Mouse (Mus musculus) C2C12 (cell line): ENCODE results near the gene Col18a1. TPM values are rescaled to one million over a fixed set of nuclear protein-coding genes. Genes with fewer than 3 reads are reported as not detected.

Experiments used
- H3K27me3 ChIP-seq: one replicate; pipeline ENCODE4 v1.6.1; 2011; ENCODE audit not compliant: control insufficient read depth, insufficient read depth, insufficient read length
- H3K36me3 ChIP-seq: one replicate; pipeline ENCODE4 v1.6.1; 2011; ENCODE audit not compliant: control insufficient read depth, insufficient read depth
- H3K4me3 ChIP-seq: one replicate; pipeline ENCODE4 v1.5.1; 2011; ENCODE audit warnings: mild to moderate bottlenecking, control low read depth; ENCODE audit not compliant: poor library complexity, insufficient read depth, severe bottlenecking
- H3K79me2 ChIP-seq: one replicate; pipeline ENCODE4 v1.6.1; 2011; ENCODE audit not compliant: control insufficient read depth, insufficient read depth
- H3K79me3 ChIP-seq: one replicate; pipeline ENCODE4 v1.6.1; 2011; ENCODE audit warnings: low read depth, control low read depth
- H3ac ChIP-seq: one replicate; pipeline ENCODE3; 2011; ENCODE audit warnings: low read depth; ENCODE audit not compliant: control insufficient read depth, insufficient read length
- CEBPB ChIP-seq: IDR thresholded peaks from one replicate; pipeline ENCODE4 v1.6.1; 2011; ENCODE audit warnings: low read depth, mild to moderate bottlenecking, control low read depth, moderate library complexity
- CTCF ChIP-seq: IDR thresholded peaks from one replicate; pipeline ENCODE4 v1.5.1; 2011; ENCODE audit not compliant: control insufficient read depth, insufficient read depth, insufficient read length
- FOSL1 ChIP-seq: IDR thresholded peaks from one replicate; pipeline ENCODE4 v1.8.0; 2011; ENCODE audit warnings: mild to moderate bottlenecking, low read length; ENCODE audit not compliant: poor library complexity, insufficient read depth, severe bottlenecking
- MAX ChIP-seq: IDR thresholded peaks from one replicate; pipeline ENCODE4 v1.6.1; 2011; ENCODE audit warnings: mild to moderate bottlenecking, control low read depth
- MYOD1 ChIP-seq: IDR thresholded peaks from one replicate; pipeline ENCODE4 v1.6.1; 2011; ENCODE audit warnings: low read depth; ENCODE audit not compliant: control insufficient read depth, insufficient read length
- MYOG ChIP-seq: IDR thresholded peaks from one replicate; pipeline ENCODE4 v1.6.1; 2011; ENCODE audit not compliant: control insufficient read depth, insufficient read length; ENCODE audit errors: extremely low read depth
- USF1 ChIP-seq: IDR thresholded peaks from one replicate; pipeline ENCODE4 v1.6.1; 2011; ENCODE audit warnings: low read depth, mild to moderate bottlenecking, control low read depth, moderate library complexity
- polyA plus RNA-seq: library from polyadenylated mRNA; unstranded; fragments of >200 nt; fragmentation: generic; extraction: Trizol; gene quantifications from one replicate; pipeline ENCODE4 v1.2.1, GENCODE M21; 2012; ENCODE audit warnings: missing spikeins

Col18a1 gene
- polyA plus RNA-seq, 1 experiment = 177 TPM

DNA sequence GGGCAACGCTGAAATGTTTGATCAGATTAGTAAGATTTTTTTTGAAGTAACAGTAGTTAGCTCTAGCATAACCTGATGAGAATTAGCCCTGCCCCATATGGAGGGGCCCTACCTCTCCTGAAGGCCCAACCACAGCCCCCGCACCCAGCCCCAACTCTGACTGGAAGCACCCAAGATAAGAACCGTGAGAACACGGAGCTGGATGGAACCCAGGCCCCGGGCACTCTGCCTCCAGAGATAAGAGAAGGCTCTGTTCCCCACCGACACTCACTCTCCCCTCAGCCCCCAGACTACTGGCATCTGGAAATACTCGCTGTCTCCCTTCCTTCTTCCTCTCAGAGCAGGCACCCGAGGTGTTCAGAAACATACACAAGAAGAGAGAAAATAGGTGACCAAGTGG is 6.8 kb downstream of the Col18a1 start:
- no peak overlapping the region for H3ac ChIP-seq
- no peak overlapping the region for H3K4me3 ChIP-seq
- H3K36me3 ChIP-seq = peaks cover 31% of the 10 kb centered on the region
- no peaks in the 10 kb centered on the region for H3K27me3 ChIP-seq
- H3K79me2 ChIP-seq = peaks cover 100% of the 10 kb centered on the region
- TF ChIP-seq CEBPB (no peak), CTCF (no peak), MAX (no peak), MYOG (no peak), MYOD1 (no peak), USF1 (no peak), FOSL1 (no peak)
- peaks cover 84% of the 10 kb centered on the region for H3K79me3 ChIP-seq

- TF ChIP-seq CEBPB (no peak), CTCF (no peak), MYOD1 (no peak), MYOG (no peak), MAX (no peak), USF1 (no peak), FOSL1 (no peak)
- Histone ChIP-seq H3ac (no peak overlapping the region), H3K27me3 (no peaks in the 10 kb centered on the region), H3K79me2 (peaks cover 100% of the 10 kb centered on the region), H3K79me3 (peaks cover 84% of the 10 kb centered on the region), H3K4me3 (no peak overlapping the region), H3K36me3 (peaks cover 31% of the 10 kb centered on the region)
These were observed 7.4 kb downstream of the Col18a1 start for GRCm38 (mm10) chr10:77158948-77159347.

DNA sequence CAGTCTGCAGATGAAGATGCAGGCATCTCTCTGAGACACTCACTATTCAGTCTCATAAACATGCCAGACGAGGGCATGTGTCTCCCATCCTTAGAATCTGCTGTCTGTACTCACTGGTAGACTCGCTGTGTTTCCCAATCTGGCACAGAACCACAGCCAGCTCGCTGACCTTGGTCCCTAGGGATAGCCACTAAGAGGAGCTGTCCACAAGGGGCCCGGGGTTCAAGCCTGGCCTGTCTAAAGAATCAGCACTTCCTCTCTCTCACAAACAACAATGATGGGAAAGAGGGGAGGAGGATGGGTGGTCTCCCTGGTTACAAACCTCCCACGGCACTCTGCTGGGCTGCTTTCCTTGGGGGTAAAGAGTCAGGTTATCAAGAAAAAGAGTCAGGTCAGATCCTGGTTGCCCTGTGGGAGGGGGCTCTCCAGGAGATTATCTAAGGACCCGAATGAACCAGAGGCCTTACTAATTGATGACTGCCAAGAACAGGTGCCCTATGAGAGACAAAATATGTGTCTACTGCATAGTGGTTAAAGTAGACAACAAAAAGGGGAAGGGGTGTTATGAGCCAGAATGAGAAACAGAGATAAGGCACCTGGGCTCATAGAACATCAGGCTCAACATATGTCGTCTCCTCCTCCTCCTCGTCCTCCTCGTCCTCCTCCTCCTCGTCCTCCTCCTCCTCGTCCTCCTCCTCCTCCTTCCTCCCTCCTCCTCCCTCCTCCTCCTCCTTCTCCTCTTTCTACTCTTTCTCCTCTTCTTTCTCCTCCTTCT is 8.9 kb downstream of the Col18a1 start:
- Histone ChIP-seq H3K27me3 (no peaks in the 10 kb centered on the region), H3ac (no peak overlapping the region), H3K4me3 (no peak overlapping the region), H3K79me2 (peaks cover 100% of the 10 kb centered on the region), H3K79me3 (peaks cover 81% of the 10 kb centered on the region), H3K36me3 (peaks cover 33% of the 10 kb centered on the region)
- TF ChIP-seq MAX = no peak
- peak; percentile 21 for TF ChIP-seq CEBPB

DNA sequence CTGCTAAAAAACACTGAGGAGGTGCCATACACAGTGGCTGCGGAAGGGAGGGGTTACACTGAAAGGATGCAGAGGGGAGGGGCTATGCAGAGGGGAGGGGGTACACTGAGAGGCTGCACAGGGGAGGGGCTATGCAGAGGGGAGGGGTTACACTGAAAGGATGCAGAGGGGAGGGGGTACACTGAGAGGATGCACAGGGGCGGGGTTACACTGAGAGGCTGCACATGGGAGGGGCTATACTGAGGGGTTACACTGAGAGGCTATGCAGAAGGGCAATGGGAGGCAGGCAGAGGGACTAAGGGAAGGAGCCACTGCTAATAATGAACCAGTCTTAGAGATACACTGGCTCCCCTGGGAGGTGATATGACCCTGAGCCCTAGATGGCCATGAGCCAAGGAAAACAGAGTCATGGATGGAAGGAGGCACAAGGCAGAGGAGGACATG is 14.1 kb downstream of the Col18a1 start:
- no peaks in the 10 kb centered on the region for H3K27me3 ChIP-seq
- no peak overlapping the region for H3ac ChIP-seq
- peaks cover 56% of the 10 kb centered on the region for H3K36me3 ChIP-seq
- H3K79me2 ChIP-seq = peaks cover 100% of the 10 kb centered on the region
- no peak overlapping the region for H3K4me3 ChIP-seq
- no peak for TF ChIP-seq MYOG
- no peak for TF ChIP-seq CTCF
- TF ChIP-seq FOSL1 = no peak
- no peak for TF ChIP-seq USF1
- no peak for TF ChIP-seq MYOD1
- TF ChIP-seq CEBPB = no peak
- H3K79me3 ChIP-seq = peaks cover 79% of the 10 kb centered on the region

- no peak for TF ChIP-seq USF1
- TF ChIP-seq MYOD1 = peak; percentile 39
- TF ChIP-seq CEBPB = no peak
- TF ChIP-seq FOSL1 = no peak
- TF ChIP-seq MAX = no peak
- TF ChIP-seq MYOG = no peak
- TF ChIP-seq CTCF = peak; percentile 4
- peaks cover 100% of the 10 kb centered on the region for H3K79me2 ChIP-seq
- no peaks in the 10 kb centered on the region for H3K27me3 ChIP-seq
- peaks cover 79% of the 10 kb centered on the region for H3K79me3 ChIP-seq
- no peak overlapping the region for H3K4me3 ChIP-seq
- H3ac ChIP-seq = no peak overlapping the region
- peaks cover 56% of the 10 kb centered on the region for H3K36me3 ChIP-seq
These were observed 14.8 kb downstream of the Col18a1 start for GRCm38 (mm10) chr10:77151551-77152002.

DNA sequence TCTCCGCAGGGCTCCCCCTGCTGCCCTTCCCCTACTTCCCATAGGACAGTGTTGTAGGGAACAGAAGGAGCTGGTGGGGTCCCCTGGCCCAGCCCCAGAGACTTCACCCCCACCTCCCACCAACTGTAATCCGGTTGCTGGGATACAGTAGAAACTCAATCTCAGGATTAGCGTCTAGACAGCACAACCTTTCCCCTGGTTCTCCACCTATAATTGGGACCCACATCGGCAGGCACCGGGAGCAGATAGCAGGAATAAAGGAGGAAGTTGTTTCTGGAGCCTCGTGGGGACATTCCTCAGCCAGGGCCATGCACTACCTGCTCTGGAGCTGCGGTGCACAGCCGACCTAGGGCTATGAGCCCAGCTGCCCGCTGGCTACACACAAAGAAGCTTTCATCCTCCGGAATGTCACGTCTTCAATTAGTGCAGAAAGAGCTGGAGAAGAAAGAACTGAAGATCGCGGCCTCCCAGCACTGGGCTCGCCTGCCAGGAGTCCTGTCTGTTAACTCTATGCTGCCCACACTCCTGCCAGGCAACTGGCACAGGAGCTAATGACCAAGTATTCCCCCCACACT is 15.3 kb downstream of the Col18a1 start:
- Histone ChIP-seq H3K79me3 (peaks cover 81% of the 10 kb centered on the region), H3K36me3 (peaks cover 52% of the 10 kb centered on the region), H3ac (no peak overlapping the region), H3K27me3 (no peaks in the 10 kb centered on the region), H3K79me2 (peaks cover 100% of the 10 kb centered on the region), H3K4me3 (no peak overlapping the region)
- TF ChIP-seq MAX (no peak), CEBPB (no peak), MYOG (no peak), FOSL1 (no peak), USF1 (no peak), MYOD1 (no peak), CTCF (no peak)
